Mouse (Mus musculus): ENCODE results near the gene Zfp114.

GRCm38 (mm10) chr7:24193157-24193556 lies 18.3 kb downstream of the Zfp114 start:
- TF ChIP-seq NELFE (IDR thresholded peaks at IDR 0.05; ENCODE audit: low read depth, low read length), result no peak
- no peak for TF ChIP-seq NRF1 (IDR thresholded peaks at IDR 0.05; ENCODE audit: insufficient read depth, low read depth, low read length, poor library complexity, severe bottlenecking)
- no peak for TF ChIP-seq CTCF (IDR thresholded peaks at IDR 0.05 in 2 of 3, conservative IDR thresholded peaks at IDR 0.05 in 1 of 3; ENCODE audit: control insufficient read depth in 1 of 3, insufficient read depth in 1 of 3, low read depth in 2 of 3, low read length in 3 of 3, poor library complexity in 1 of 3, severe bottlenecking in 1 of 3)
- no peak for TF ChIP-seq GATA1 (IDR thresholded peaks at IDR 0.05; ENCODE audit: low read depth, low read length)
- TF ChIP-seq POLR2AphosphoS5 (IDR thresholded peaks at IDR 0.05; ENCODE audit: borderline replicate concordance, low read depth, low read length), result no peak
- TF ChIP-seq POLR2A (IDR thresholded peaks at IDR 0.05; ENCODE audit: control insufficient read depth in 1 of 2, insufficient read depth in 1 of 2, low read depth in 1 of 2, low read length in 2 of 2, poor library complexity in 1 of 2), result no peak
- no peak for TF ChIP-seq ZNF384 (IDR thresholded peaks at IDR 0.05; ENCODE audit: low read depth, low read length)
- TF ChIP-seq HCFC1 (IDR thresholded peaks at IDR 0.05; ENCODE audit: low read depth, low read length), result no peak
- TF ChIP-seq USF1 (IDR thresholded peaks at IDR 0.05; ENCODE audit: low read depth, low read length), result no peak
- no peak for TF ChIP-seq TAL1 (IDR thresholded peaks at IDR 0.05; ENCODE audit: low read length)
- no peak for TF ChIP-seq MAX (IDR thresholded peaks at IDR 0.05; ENCODE audit: low read length)

Measured in MEL (cell line).